Mouse (Mus musculus): Measurements from ENCODE around the gene Trmt6. TPM values are rescaled to one million over a fixed set of nuclear protein-coding genes. Genes with fewer than 3 reads are reported as not detected.

The Trmt6 gene
- total and polyA plus RNA-seq, 2 experiments from 2014 or later = 23.5 to 34.3 TPM

GRCm38 (mm10) chr2:132793441-132794203, 22.2 kb downstream of the Trmt6 start:
- DNase-seq (no peak), ATAC-seq (no peak)
- WGBS = 88% methylated on average over 19 of the region's 19 CpGs
- peaks cover 28% of the 10 kb centered on the region for H3K36me3 ChIP-seq (ENCODE audit: insufficient read depth)
- H3K4me3 ChIP-seq (ENCODE audit: low read depth, low read length) = no peak overlapping the region
- no peak overlapping the region for H3K27ac ChIP-seq (ENCODE audit: low read depth, low read length)
- no peaks in the 10 kb centered on the region for H3K27me3 ChIP-seq (ENCODE audit: insufficient read depth, low read length)
- H3K4me1 ChIP-seq (ENCODE audit: insufficient read depth) = no peaks in the 10 kb centered on the region
- H3K9me3 ChIP-seq (ENCODE audit: low read length) = no peaks in the 10 kb centered on the region
- TF ChIP-seq CTCF (IDR thresholded peaks at IDR 0.05; ENCODE audit: low read depth) = no peak
- H3K4me2 ChIP-seq (ENCODE audit: low read depth) = no peak overlapping the region
- H3K9ac ChIP-seq = no peak overlapping the region

GRCm38 (mm10) chr2:132784039-132784438, 31.8 kb downstream of the Trmt6 start:
- Histone ChIP-seq H3K27ac (ENCODE audit: low read depth, low read length) (no peak overlapping the region), H3K9me3 (ENCODE audit: low read length) (no peaks in the 10 kb centered on the region), H3K36me3 (ENCODE audit: insufficient read depth) (no peaks in the 10 kb centered on the region), H3K27me3 (ENCODE audit: insufficient read depth, low read length) (no peaks in the 10 kb centered on the region), H3K4me3 (ENCODE audit: low read depth, low read length) (no peak overlapping the region), H3K9ac (no peak overlapping the region), H3K4me2 (ENCODE audit: low read depth) (no peak overlapping the region), H3K4me1 (ENCODE audit: insufficient read depth) (no peaks in the 10 kb centered on the region)
- TF ChIP-seq CTCF (IDR thresholded peaks at IDR 0.05; ENCODE audit: low read depth) = no peak
- DNase-seq (no peak), ATAC-seq (no peak)
- WGBS = 87% methylated on average over 6 of the region's 6 CpGs

GRCm38 (mm10) chr2:132781439-132782068, 34.3 kb downstream of the Trmt6 start:
- H3K27me3 ChIP-seq (ENCODE audit: insufficient read depth, low read length) = no peaks in the 10 kb centered on the region
- H3K9ac ChIP-seq = peak overlapping the region; percentile 86
- under 1% methylated on average over 40 of the region's 41 CpGs for WGBS
- H3K27ac ChIP-seq (ENCODE audit: low read depth, low read length) = peak overlapping the region; percentile 95
- peak overlapping the region; percentile 73 for H3K4me3 ChIP-seq (ENCODE audit: low read depth, low read length)
- peak overlapping the region; percentile 64 for H3K4me2 ChIP-seq (ENCODE audit: low read depth)
- peak; percentile 90 for DNase-seq
- ATAC-seq = peak; percentile 98
- peak; percentile 69 for TF ChIP-seq CTCF (IDR thresholded peaks at IDR 0.05; ENCODE audit: low read depth)
- H3K4me1 ChIP-seq (ENCODE audit: insufficient read depth) = no peaks in the 10 kb centered on the region
- no peaks in the 10 kb centered on the region for H3K36me3 ChIP-seq (ENCODE audit: insufficient read depth)
- H3K9me3 ChIP-seq (ENCODE audit: low read length) = no peaks in the 10 kb centered on the region

GRCm38 (mm10) chr2:132780978-132781377, 34.9 kb downstream of the Trmt6 start, which contains the start of gene Chgb:
TSS of gene Chgb (plus strand) at chr2:132781278.
- ATAC-seq = no peak

GRCm38 (mm10) chr2:132770822-132771221, 45.0 kb downstream of the Trmt6 start:
- Histone ChIP-seq H3K9ac (no peak overlapping the region), H3K27me3 (ENCODE audit: insufficient read depth, low read length) (no peaks in the 10 kb centered on the region), H3K9me3 (ENCODE audit: low read length) (no peaks in the 10 kb centered on the region), H3K4me3 (ENCODE audit: low read depth, low read length) (no peak overlapping the region), H3K4me2 (ENCODE audit: low read depth) (no peak overlapping the region), H3K4me1 (ENCODE audit: insufficient read depth) (no peaks in the 10 kb centered on the region), H3K27ac (ENCODE audit: low read depth, low read length) (no peak overlapping the region), H3K36me3 (ENCODE audit: insufficient read depth) (no peaks in the 10 kb centered on the region)
- no peak for DNase-seq
- ATAC-seq = no peak
- WGBS = 90% methylated on average over 1 of the region's 1 CpGs
- no peak for TF ChIP-seq CTCF (IDR thresholded peaks at IDR 0.05; ENCODE audit: low read depth)

More at GRCm38 (mm10) chr2:132780978-132781377, 34.9 kb downstream of the Trmt6 start, which contains the start of gene Chgb:
- no peak for TF ChIP-seq CTCF (IDR thresholded peaks at IDR 0.05; ENCODE audit: low read depth)
- peak within 1 kb of the TSS; percentile 73 for H3K4me3 ChIP-seq (ENCODE audit: low read depth, low read length)
- peak within 1 kb of the TSS; percentile 95 for H3K27ac ChIP-seq (ENCODE audit: low read depth, low read length)
- H3K4me1 ChIP-seq (ENCODE audit: insufficient read depth) = no peaks in the 10 kb centered on the region
- peak within 1 kb of the TSS; percentile 86 for H3K9ac ChIP-seq
- WGBS = 7% methylated on average over 4 of the region's 4 CpGs
- peak within 1 kb of the TSS; percentile 64 for H3K4me2 ChIP-seq (ENCODE audit: low read depth)
- H3K27me3 ChIP-seq (ENCODE audit: insufficient read depth, low read length) = no peaks in the 10 kb centered on the region
- H3K9me3 ChIP-seq (ENCODE audit: low read length) = no peaks in the 10 kb centered on the region
- no peak for DNase-seq
- H3K36me3 ChIP-seq (ENCODE audit: insufficient read depth) = no peaks in the 10 kb centered on the region

- Histone ChIP-seq H3K4me2 (ENCODE audit: low read depth) (no peak overlapping the region), H3K9me3 (ENCODE audit: low read length) (no peaks in the 10 kb centered on the region), H3K9ac (no peak overlapping the region), H3K27ac (ENCODE audit: low read depth, low read length) (no peak overlapping the region), H3K36me3 (ENCODE audit: insufficient read depth) (no peaks in the 10 kb centered on the region), H3K4me1 (ENCODE audit: insufficient read depth) (no peaks in the 10 kb centered on the region), H3K4me3 (ENCODE audit: low read depth, low read length) (no peak overlapping the region), H3K27me3 (ENCODE audit: insufficient read depth, low read length) (no peaks in the 10 kb centered on the region)
- 55% methylated on average over 5 of the region's 5 CpGs for WGBS
- DNase-seq = no peak
- ATAC-seq = no peak
- TF ChIP-seq CTCF (IDR thresholded peaks at IDR 0.05; ENCODE audit: low read depth) = no peak
These were observed 57.9 kb downstream of the Trmt6 start for GRCm38 (mm10) chr2:132757911-132758310.

Other genes with a start within 250 kb of the Trmt6 start
- gene Gpcpd1, start 228.3 kb downstream of the Trmt6 start, total RNA-seq (2014; rRNA removed) = 79.6 and 97.7 TPM in 2 replicates
- 71.5 and 80.1 TPM in 2 replicates for gene Gpcpd1, start 228.3 kb downstream of the Trmt6 start, polyA plus RNA-seq (2015; fragmentation: Nextera tagmentation; extraction: Ambion mirVana)
- 17.3 and 20.4 TPM in 2 replicates for gene Shld1, start 129.1 kb downstream of the Trmt6 start, total RNA-seq (2014; rRNA removed)
- gene Shld1, start 129.1 kb downstream of the Trmt6 start, polyA plus RNA-seq (2015; fragmentation: Nextera tagmentation; extraction: Ambion mirVana) = 20.6 and 22.8 TPM in 2 replicates
- 43.7 and 50.0 TPM in 2 replicates for gene Chgb, start 34.8 kb downstream of the Trmt6 start, total RNA-seq (2014; rRNA removed)
- 69.5 and 90.5 TPM in 2 replicates for gene Chgb, start 34.8 kb downstream of the Trmt6 start, polyA plus RNA-seq (2015; fragmentation: Nextera tagmentation; extraction: Ambion mirVana)
- gene Mcm8, start 86 bp upstream of the Trmt6 start, total RNA-seq (2014; rRNA removed) = 3.5 and 4.6 TPM in 2 replicates
- 3.9 and 4.0 TPM in 2 replicates for gene Mcm8, start 86 bp upstream of the Trmt6 start, polyA plus RNA-seq (2015; fragmentation: Nextera tagmentation; extraction: Ambion mirVana)
- 37.7 and 41.9 TPM in 2 replicates for gene Crls1, start 30.6 kb upstream of the Trmt6 start, total RNA-seq (2014; rRNA removed)
- gene Crls1, start 30.6 kb upstream of the Trmt6 start, polyA plus RNA-seq (2015; fragmentation: Nextera tagmentation; extraction: Ambion mirVana) = 22.0 and 24.4 TPM in 2 replicates
- gene Lrrn4, start 64.8 kb upstream of the Trmt6 start, total RNA-seq (2014; rRNA removed) = 0.46 and 1.5 TPM in 2 replicates
- 0.30 and 0.47 TPM in 2 replicates for gene Lrrn4, start 64.8 kb upstream of the Trmt6 start, polyA plus RNA-seq (2015; fragmentation: Nextera tagmentation; extraction: Ambion mirVana)
- not detected in 2 replicates for gene Fermt1, start 129.9 kb upstream of the Trmt6 start, total RNA-seq (2014; rRNA removed)
- gene Fermt1, start 129.9 kb upstream of the Trmt6 start, polyA plus RNA-seq (2015; fragmentation: Nextera tagmentation; extraction: Ambion mirVana) = not detected in 2 replicates